Mouse (Mus musculus): ENCODE results near the gene Ephb2.

Gene Ephb2

DNA sequence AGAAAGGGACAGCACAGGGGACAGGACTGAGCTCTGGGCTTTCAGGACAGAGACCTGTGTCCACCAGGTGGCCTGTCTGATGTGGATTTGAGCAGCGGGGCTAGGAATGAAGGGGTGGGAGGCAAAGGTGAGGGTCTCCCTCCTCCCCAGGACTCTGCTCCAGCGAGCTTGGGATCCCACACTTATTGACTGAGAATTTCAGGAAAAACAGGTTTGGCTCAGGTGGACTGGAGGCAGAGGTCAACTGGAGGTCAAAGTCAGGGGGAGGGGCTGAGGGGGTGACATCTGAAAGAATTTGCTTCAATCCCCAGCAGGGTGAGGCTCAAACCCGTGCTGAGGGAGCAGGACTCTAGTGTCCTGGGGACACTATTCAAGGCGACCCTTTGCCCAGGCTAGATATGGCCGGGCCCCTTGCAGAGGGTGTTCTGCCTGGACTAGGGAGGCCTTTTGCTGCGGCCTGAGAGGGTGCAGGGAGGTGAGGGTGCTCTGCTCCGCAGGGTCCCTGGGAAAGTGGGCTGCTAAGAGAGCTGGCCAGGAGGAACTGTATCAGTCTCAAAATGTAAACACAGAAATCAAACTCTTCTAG, 103.2 kb downstream of the Ephb2 start:
- no peak for DNase-seq (ENCODE audit: low spot score)

- DNase-seq (ENCODE audit: low spot score), result no peak
Observed at GRCm38 (mm10) chr4:136731761-136732160, 104.0 kb downstream of the Ephb2 start.

DNA sequence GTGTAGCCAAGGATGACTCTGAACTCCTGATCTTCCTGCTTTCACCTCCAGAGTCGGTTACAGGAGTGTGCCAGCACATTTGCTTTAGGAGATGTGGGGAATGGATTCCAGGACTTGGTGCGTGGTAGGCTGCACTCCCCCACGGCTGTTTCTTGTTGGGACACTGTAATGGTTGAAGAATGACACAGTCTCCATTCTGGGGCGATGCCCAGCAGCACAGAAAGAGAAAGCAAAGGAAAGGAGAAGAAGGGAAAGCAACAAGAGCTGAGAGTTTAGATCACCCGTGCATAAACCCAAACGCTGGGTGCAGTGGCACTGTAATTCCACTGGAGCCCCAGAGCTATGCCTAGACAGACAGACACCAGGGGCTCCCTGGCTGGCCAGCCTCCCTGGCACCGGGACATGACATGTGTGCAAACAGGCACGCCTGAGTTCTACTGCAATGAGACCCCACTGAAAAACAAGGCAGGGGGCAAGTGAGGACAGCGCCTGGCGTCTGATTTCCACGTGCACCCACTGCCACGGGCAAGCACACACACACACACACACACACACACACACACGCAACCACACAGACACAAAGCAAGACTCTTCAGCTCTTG, 104.7 kb downstream of the Ephb2 start:
- no peak for DNase-seq (ENCODE audit: low spot score)

DNA sequence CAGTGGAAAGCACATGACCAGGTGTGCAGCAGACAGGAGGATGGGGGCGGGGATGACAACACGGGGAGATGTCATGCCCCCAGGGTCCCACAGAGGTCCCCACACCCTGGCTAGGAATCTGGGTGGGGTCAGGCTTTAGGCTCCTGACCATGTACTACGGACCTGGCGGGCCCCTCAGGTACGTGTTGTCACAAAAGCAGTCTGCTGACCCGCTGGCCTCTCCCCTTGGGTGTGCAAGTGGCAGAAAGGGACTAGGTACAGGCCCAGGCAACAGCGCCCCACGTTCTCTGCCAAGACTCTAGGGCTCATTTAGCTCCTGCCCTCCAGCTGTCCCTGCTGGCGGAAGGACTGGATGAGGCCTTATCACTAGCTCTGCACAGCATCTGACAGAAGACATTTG, 105.3 kb downstream of the Ephb2 start:
- DNase-seq (ENCODE audit: low spot score), result no peak

GRCm38 (mm10) chr4:136729574-136729973, 106.2 kb downstream of the Ephb2 start:
- DNase-seq (ENCODE audit: low spot score), result no peak

DNA sequence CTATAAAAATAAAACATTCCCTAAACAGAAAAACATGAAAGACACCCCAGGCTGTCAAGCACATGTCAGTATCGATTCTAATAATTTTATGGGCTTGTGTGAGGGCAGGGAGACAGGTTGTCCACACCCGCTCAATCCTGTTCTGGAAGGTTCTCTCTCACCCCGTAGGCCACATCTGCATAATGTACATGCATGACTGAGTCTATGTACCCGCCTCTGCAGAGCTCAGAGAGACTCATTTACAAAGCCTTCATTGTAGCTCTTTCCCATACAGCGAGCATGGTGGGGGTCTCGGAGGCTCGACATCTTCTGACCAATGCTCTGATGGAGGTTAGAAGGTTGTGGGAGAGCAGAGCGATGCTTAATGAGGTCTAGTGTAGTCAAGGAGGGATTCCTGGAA, 108.8 kb downstream of the Ephb2 start:
- no peak for DNase-seq (ENCODE audit: low spot score)

DNA sequence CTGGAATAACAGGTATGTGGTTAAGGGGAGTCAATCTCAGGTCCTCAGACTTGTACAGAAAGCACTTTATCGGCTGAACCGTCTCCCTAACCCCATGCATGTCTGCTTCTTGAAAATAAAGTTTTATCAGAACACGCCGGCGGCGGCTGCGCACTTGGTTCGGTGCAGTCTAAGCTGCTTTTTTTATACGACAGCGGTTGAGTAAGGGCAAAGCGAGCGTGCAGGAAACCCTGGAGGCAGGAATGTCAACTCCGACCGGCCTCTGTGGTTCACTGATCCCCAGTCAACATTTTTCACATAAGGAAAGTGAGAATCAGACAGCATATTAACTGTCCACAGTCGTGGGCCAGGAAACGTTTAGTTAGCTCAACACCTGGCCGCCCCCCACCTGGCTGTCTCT, 111.1 kb downstream of the Ephb2 start:
- DNase-seq (ENCODE audit: low spot score), result peak; percentile 54

DNA sequence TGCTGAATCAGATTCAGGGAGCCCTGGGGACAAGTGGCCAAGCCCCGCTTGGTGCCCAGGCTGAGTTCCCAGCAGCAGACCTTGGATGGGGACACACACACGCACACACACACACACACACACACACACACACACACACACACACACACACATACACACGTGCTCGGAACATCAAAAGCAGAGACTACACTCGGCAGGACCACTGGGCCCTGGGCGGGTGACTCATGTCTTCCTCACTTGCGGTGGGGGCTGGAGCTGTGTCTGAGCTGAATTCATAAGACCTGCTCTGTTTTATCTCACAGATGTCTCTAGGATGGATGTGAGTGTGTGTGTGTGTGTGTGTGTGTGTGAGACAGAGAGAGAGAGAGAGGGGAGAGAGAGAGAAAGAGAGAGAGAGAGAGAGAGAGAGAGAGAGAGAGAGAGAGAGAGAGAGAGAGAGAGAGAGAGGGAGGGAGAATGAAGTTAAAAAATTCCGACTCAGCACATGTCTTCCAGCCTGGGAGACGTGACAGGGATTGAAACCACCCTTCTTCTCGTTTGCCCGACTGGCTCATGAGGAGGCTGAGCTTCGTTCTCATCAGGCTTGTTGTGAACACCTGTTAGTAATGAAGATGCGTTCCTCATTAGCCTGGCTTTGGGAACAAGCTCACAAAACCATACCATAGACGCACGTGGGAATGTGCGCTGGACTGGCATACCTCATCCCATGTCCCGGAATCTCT, 113.3 kb downstream of the Ephb2 start:
- no peak for DNase-seq (ENCODE audit: low spot score)

GRCm38 (mm10) chr4:136721937-136722336, 113.9 kb downstream of the Ephb2 start:
- peak; percentile 53 for DNase-seq (ENCODE audit: low spot score)

DNA sequence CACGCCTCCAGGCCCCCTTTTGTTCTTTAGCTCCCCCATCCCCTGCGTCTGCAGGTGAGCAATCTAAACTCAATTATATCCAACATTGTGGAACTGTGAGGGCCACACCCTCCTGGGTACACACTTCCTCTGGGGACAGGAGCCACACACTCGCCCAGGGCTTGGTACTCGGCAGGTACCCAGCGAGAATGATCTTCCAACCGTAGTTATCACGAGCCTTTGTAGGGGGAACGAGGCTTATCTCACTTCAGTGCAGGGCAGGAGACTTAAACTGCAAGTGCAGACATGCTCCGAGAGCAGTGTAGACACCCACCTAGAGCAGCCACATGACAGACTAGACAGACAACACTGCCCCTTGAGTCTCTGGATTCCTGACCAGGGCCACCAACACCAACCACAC, 115.8 kb downstream of the Ephb2 start:
- no peak for DNase-seq (ENCODE audit: low spot score)

DNA sequence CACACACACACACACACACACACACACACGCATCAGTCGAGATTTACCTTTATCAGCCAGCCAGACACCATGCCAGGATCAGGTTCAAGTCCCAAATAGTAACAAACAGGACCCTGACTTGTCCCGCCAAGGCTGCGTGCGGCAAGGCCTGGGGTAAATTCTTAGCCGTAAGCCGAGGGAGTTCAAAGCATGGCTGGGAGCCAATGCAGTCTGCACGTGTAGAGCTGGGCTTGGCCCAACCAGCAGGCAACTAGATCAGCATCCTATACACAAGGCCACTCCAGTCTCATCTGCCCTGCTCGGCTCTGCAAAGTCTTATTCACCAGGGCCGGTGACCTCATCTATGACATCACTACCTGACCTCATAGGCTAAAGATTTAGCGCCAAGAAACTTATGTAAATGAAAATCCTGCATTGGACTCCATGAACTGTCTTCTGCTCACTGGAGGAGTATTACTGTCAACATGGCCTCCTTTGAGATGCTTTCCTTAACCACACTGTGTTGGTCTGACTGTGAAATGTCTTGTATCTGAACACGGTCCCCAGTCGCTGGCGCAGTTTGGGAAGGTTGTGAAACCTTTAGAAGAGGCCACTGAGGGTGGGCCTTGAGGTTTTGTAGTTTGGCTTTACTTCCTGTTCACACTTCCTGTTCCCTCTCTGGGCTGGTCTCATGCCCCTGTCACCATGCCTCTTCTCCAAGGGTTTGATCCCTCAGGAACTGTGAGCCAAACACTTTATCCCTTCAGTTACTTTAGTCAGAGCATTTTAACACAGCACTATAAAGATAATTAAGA, 117.4 kb downstream of the Ephb2 start:
- DNase-seq (ENCODE audit: low spot score), result no peak

- DNase-seq (ENCODE audit: low spot score), result no peak
Observed at GRCm38 (mm10) chr4:136716561-136716972, 119.2 kb downstream of the Ephb2 start.

DNA sequence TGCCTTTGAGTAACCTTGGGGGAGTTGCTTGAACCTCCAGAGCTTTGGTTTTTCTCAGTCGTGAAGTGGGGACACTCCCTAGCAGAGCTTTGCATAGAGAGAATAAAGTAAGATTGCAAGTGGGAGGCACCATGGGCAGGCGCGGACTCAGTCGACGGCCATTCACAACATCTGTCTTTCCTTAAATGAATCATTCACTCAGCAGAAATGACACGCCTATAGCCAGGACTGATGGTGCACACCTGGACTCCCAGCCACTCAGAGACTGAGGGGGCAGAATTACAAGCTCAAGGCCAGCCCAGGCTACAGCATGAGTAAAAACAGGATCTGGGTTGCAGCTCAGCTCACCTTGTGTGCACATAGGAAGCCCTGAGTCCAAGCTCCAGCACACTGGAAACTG, 121.3 kb downstream of the Ephb2 start:
- DNase-seq (ENCODE audit: low spot score), result no peak

- DNase-seq (ENCODE audit: low spot score), result no peak
Observed at GRCm38 (mm10) chr4:136713889-136714288, 121.9 kb downstream of the Ephb2 start.

- DNase-seq (ENCODE audit: low spot score), result no peak
Observed at GRCm38 (mm10) chr4:136713431-136713830, 122.4 kb downstream of the Ephb2 start.

DNA sequence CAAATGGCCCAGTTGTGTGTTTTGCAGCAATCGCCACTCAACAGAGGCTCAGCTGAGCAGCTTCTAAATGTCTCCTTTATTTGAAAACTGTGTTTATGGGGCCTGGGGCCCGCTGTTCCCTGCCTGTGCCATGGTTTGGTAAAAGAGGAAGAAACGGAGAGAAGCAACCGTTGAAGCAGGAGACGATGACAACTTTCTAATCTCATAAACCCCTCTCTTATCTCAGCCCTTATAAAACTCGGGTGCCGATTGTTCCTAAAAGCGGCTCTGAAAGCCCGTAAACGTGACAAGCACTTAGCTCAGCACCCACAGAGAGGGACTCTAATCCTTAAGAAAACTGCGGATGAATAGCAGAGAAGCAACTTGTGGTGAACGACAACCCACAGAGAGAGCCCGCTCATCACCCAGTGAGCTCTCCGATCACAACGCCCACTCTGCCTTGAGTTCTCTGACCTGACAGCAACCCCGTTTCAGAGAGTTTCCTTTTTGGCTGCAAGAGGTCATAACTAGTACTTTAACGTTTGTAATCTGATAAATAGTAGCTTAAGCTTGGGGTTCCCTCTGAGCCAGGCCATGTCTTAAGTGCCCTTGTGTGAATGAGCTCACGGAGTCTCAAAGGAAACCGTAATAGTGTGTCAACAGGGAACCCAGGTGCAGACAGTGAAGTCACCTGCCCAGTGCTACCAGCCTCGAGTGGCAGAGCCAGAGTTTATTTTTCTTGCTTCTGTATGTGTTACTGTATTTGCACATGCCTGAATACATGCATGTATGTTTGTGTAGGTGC, 123.6 kb downstream of the Ephb2 start:
- no peak for DNase-seq (ENCODE audit: low spot score)

DNA sequence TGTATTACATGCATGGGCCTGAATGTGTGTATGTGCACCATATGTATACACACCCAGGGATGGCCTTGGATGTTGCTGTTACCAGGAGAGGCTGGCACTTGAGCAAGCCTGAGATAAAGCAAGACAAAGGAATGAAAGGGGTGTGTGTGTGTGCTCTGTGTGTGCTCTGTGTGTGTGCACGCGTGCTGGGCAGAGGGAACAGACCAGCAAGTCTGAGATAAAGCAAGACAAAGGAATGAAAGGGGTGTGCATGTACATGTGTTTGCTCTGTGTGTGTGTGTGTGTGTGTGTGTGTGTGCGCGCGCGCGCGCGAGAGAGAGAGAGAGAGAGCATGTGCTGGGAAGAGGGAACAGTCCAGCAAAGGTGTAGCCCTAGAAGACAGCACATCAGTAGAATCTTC, 125.4 kb downstream of the Ephb2 start:
- no peak for DNase-seq (ENCODE audit: low spot score)

DNA sequence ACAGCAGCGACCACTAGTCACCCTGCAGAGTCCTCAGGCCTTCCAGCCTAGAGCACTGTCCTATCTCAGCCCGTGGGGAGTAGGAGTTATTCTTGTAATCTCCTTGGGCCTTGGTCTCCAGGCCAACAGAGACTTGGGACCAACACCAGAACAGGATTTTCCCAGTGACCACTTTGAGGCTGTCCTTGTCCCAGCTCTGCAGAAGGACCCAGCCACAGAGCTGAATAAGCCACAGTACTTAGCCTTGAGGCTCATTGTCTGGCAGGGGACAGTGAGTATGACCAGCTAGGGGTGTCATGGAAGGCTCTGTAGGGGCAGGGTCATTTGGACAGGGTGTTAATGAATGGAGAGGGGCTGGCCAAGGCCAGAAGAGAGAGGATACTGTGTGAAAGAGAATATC, 126.8 kb downstream of the Ephb2 start:
- DNase-seq (ENCODE audit: low spot score), result no peak

GRCm38 (mm10) chr4:136706696-136707095, 129.1 kb downstream of the Ephb2 start:
- no peak for DNase-seq (ENCODE audit: low spot score)

GRCm38 (mm10) chr4:136705091-136705490, 130.7 kb downstream of the Ephb2 start:
- no peak for DNase-seq (ENCODE audit: low spot score)

GRCm38 (mm10) chr4:136704551-136704950, 131.2 kb downstream of the Ephb2 start:
- no peak for DNase-seq (ENCODE audit: low spot score)

DNA sequence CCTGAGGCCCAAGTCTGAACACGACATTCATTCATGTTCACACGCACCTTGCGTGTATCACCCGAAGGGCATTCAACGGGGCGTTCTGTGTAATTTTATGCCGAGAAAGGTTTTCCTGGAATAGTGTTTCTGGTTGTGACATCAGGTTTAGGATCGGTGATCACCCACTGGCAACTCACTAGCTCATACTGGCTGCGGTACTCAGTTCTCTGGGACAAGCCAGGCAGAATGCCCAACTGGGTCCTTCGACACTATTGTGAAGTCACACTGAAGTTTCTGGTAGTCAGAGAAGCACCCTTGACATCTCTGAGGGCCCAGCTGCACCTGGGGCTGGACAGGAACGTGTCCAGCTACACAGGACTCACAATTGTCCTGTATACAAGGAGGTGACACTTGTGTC, 132.4 kb downstream of the Ephb2 start:
- no peak for DNase-seq (ENCODE audit: low spot score)
